Mouse (Mus musculus) forebrain, embryonic 15.5 days (tissue): ENCODE measurements around the gene Grk2. TPM values are rescaled to one million over a fixed set of nuclear protein-coding genes. Genes with fewer than 3 reads are reported as not detected.
"Not testable (repeated sequence)": the region's sequence is repeated elsewhere in the genome, so short reads cannot be mapped to it uniquely, and the experiment has no call there.

Experiments used
- ATAC-seq: fragments of 200-750 bp; cut with Nextera tagmentation; replicated peaks from 2 replicates; pipeline ENCODE4 v1.8.0; 2017; ENCODE audit warnings: mild to moderate bottlenecking, moderate TSS enrichment, moderate library complexity
- H3K27ac ChIP-seq: fragments of 300-500 bp; sonication (generic); replicated peaks from 2 replicates; pipeline ENCODE4 v1.5.1; 2015; ENCODE audit warnings: mild to moderate bottlenecking, inconsistent platforms
- H3K27me3 ChIP-seq: fragments of 300-500 bp; sonication (generic); 2 replicates; pipeline ENCODE4 v1.6.1; 2015; ENCODE audit warnings: inconsistent platforms
- H3K36me3 ChIP-seq: fragments of 300-500 bp; sonication (generic); 2 replicates; pipeline ENCODE4 v1.6.1; 2015; ENCODE audit warnings: mild to moderate bottlenecking, inconsistent platforms
- H3K4me1 ChIP-seq: fragments of 300-500 bp; sonication (generic); 2 replicates; pipeline ENCODE4 v1.6.1; 2015; ENCODE audit warnings: inconsistent platforms
- H3K4me2 ChIP-seq: fragments of 300-500 bp; sonication (generic); replicated peaks from 2 replicates; pipeline ENCODE4 v1.6.1; 2015; ENCODE audit warnings: mild to moderate bottlenecking, inconsistent platforms
- H3K4me3 ChIP-seq: fragments of 300-500 bp; sonication (generic); 2 replicates; pipeline ENCODE4 v1.5.1; 2015; ENCODE audit warnings: mild to moderate bottlenecking, inconsistent platforms
- H3K9ac ChIP-seq: fragments of 300-500 bp; sonication (generic); replicated peaks from 2 replicates; pipeline ENCODE4 v1.6.1; 2015; ENCODE audit warnings: mild to moderate bottlenecking, inconsistent platforms
- H3K9me3 ChIP-seq: fragments of 300-500 bp; sonication (generic); 2 replicates; pipeline ENCODE4 v1.6.1; 2016; ENCODE audit warnings: inconsistent platforms
- WGBS: fragments of 180-500 bp; shearing (Covaris S2); methylation state at CpG from one replicate; pipeline ENCODE4 v1.1.7; 2015; ENCODE audit warnings: mixed read lengths; 5-methylcytosine and 5-hydroxymethylcytosine counted together
- polyA plus RNA-seq: library from polyadenylated mRNA; unstranded; fragments of >200 nt; fragmentation: Nextera tagmentation; extraction: Ambion mirVana; gene quantifications from 2 replicates; pipeline ENCODE4 v1.2.1, GENCODE M21; 2015

Grk2 gene
- polyA plus RNA-seq, 1 experiment from 2014 or later: 20.5 TPM

DNA sequence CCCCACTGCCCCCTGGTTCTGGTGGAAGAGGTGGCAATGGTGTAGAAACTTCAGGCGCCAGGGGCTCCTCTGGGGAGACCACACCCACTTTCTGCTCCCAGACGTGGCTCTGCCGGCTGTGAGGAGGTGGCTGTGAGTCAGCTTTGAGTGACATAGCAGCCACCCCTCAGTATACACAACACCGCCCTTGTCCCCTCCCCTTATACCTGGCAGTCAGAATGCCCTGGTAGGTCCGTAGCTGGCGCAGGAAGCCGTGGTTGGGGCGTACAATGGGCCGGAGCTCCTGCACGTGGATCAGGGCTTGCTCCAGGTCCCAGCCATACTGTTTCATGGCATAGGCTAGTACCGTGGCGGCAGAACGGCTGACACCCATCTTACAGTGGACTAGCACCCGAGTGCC is 42.3 kb downstream of the Grk2 start:
- no peaks in the 10 kb centered on the region for H3K36me3 ChIP-seq
- no peak overlapping the region for H3K4me2 ChIP-seq
- 0 out of 2 replicates have a peak, but pooled peaks cover 1% of the 10 kb centered on the region for H3K4me1 ChIP-seq
- H3K4me3 ChIP-seq: no peak overlapping the region
- no peak for ATAC-seq
- H3K27me3 ChIP-seq: peaks cover 6% of the 10 kb centered on the region; the same call in 1 of the 2 replicates
- WGBS: 69% methylated on average over 14 of the region's 14 CpGs
- no peaks in the 10 kb centered on the region for H3K9me3 ChIP-seq
- no peak overlapping the region for H3K27ac ChIP-seq
- no peak overlapping the region for H3K9ac ChIP-seq

DNA sequence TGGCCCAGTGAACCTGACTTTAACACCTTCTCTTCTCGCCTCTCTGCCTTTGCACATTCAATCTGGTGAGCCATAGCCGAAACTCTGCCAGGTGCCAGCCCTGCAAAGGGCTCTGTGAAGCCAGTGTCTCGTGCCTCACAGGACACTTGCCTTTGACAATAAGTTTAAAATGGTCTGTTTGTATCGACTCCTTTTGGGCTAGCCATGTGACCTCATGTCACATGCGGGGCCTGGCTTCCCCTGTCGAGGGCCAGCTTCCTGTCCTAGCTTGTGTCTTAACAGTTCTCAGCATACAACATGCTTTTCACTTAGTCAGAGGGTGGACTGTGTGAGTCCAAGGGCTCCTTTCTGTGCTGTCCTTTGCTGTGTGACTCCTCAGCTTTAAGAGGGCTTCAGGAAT is 43.3 kb downstream of the Grk2 start:
- H3K4me2 ChIP-seq: no peak overlapping the region
- no peak overlapping the region for H3K4me3 ChIP-seq
- peaks cover 5% of the 10 kb centered on the region for H3K4me1 ChIP-seq
- H3K36me3 ChIP-seq: no peaks in the 10 kb centered on the region
- ATAC-seq: no peak
- no peaks in the 10 kb centered on the region for H3K9me3 ChIP-seq
- H3K27me3 ChIP-seq: no peaks in the 10 kb centered on the region
- H3K27ac ChIP-seq: no peak overlapping the region
- no peak overlapping the region for H3K9ac ChIP-seq
- 77% methylated on average over 6 of the region's 6 CpGs for WGBS

DNA sequence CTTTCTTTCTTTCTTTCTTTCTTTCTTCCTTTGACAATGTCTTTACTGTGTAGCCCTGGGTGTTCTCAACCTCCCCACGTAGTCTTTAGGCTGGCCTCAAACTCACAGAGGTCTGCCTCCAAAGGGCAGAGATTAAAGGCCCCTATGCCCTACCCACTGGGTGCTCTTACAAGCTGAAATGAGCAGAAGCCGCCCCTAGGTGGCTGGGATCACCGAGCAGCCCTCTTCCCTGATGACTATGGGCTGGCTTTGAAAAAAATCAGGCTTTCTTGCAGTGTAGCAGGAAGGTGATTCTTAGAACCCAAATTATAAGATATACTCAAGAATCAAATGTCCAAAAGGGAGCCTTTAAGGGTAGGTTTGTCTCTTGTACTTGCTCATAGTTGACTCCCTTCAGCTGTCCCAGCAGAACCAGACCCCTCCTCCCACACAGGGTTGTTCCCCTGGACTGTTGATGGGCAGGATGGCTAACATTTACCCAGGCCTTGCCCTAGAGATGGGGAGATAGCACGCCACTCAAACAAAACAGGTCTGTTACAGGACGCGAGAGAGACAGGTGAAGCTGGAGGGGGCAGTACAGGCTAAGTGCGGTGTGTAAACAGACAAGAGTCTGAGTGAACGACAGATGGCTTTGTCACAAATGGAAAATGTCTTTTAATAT is 44.9 kb downstream of the Grk2 start:
- no peak overlapping the region for H3K9ac ChIP-seq

DNA sequence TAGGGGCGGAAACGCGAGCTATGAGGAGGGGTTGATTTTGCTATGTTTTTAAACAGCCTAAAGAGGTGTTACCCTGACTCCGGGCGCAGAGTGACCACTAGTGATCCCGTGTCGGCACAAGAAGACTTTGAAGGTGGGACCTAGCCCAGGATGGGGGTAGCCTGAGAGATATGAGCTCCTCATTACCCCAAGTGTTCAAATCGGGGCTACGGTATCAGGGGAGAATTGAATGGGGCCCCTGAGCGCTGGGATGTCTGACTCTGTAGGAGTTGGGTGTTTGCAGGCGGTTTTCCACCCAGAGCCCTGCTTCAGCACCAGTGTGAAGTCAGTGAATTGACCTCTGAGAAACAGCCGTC is 48.1 kb downstream of the Grk2 start:
- H3K36me3 ChIP-seq: no peaks in the 10 kb centered on the region
- peak; percentile 58 for ATAC-seq
- 17% methylated on average over 12 of the region's 12 CpGs for WGBS

More for the DNA sequence above, 44.9 kb downstream of the Grk2 start:
- H3K4me3 ChIP-seq: no peak overlapping the region
- no peak for ATAC-seq
- WGBS: 56% methylated on average over 8 of the region's 8 CpGs
- peaks cover 6% of the 10 kb centered on the region for H3K4me1 ChIP-seq
- H3K27ac ChIP-seq: no peak overlapping the region
- no peaks in the 10 kb centered on the region for H3K36me3 ChIP-seq
- no peaks in the 10 kb centered on the region for H3K9me3 ChIP-seq
- H3K27me3 ChIP-seq: no peaks in the 10 kb centered on the region
- no peak overlapping the region for H3K4me2 ChIP-seq

DNA sequence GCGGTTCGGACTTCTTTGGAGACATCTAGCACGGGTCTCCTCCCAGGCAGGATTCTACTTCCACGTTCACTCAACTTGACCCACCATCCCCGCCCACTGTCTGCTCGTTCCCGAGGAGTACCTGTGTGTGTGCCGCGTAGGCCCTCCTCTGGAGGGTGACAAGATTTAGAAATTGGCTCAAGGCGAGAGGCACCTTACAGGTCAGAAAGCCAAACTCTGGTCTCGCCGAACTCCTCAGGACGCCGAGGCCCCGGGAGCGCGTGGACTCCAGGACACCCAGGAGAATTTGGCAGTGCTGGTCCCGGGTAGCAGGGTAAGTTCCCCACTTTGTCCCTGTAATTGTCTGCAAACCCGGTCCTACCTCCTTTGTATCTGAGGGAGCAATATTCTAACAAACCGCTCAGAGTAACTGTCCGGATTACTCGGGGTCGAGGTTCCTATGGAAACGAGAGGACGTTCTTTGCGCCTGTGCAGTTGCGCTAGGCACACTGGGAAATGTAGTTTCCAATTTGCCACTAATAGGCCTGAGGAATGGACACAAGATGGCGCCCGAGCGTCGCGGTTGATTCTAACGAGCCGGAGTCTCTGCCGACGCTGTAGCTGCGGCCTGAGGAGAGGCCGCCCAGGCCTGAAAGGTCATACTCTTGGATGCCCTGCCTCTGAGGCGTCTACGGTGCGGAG is 48.7 kb downstream of the Grk2 start:
- under 1% methylated on average over 41 of the region's 41 CpGs for WGBS
- H3K4me2 ChIP-seq: peak overlapping the region; percentile 70
- H3K4me1 ChIP-seq: peaks cover 6% of the 10 kb centered on the region
- H3K9ac ChIP-seq: peak overlapping the region; percentile 59
- peak overlapping the region; percentile 65 for H3K4me3 ChIP-seq
- no peaks in the 10 kb centered on the region for H3K36me3 ChIP-seq
- H3K27ac ChIP-seq: no peak overlapping the region
- H3K9me3 ChIP-seq: no peaks in the 10 kb centered on the region
- no peaks in the 10 kb centered on the region for H3K27me3 ChIP-seq
- ATAC-seq: peak; percentile 93

More for the DNA sequence above, 48.1 kb downstream of the Grk2 start:
- no peak overlapping the region for H3K27ac ChIP-seq
- H3K4me3 ChIP-seq: peak overlapping the region; percentile 65
- H3K4me2 ChIP-seq: peak overlapping the region; percentile 70
- H3K4me1 ChIP-seq: peaks cover 6% of the 10 kb centered on the region
- peak overlapping the region; percentile 54 for H3K9ac ChIP-seq
- H3K9me3 ChIP-seq: no peaks in the 10 kb centered on the region
- no peaks in the 10 kb centered on the region for H3K27me3 ChIP-seq

DNA sequence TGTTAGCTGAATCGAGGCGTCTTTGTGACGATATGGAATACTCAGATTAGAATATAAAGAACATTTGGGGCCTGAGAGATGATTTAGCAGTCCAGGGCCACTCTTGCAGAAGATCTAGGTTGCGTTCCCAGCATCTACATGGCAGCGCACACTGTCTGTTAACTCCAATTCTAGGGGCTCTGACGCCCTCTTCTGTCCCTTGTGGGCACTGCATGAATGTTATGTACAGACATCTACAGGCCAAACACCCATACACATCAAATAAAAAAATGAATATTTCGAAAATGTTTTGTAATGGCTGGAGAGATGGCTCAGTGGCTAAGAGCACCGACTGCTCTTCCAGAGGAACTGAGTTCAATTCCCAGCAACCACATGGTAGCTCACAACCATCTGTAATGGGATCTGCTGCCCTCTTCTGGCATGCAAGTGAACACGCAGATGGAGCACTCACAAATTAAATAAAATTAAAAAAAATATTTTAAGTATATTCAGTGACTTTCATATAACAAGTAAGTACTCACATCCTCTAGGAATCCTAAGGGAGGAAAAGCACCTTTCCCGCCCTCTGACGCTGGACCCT is 50.3 kb downstream of the Grk2 start:
- Histone ChIP-seq H3K4me3 (no peak overlapping the region), H3K4me1 (peaks cover 6% of the 10 kb centered on the region), H3K27ac (no peak overlapping the region), H3K27me3 (no peaks in the 10 kb centered on the region), H3K36me3 (no peaks in the 10 kb centered on the region), H3K4me2 (no peak overlapping the region), H3K9me3 (no peaks in the 10 kb centered on the region), H3K9ac (no peak overlapping the region)
- 72% methylated on average over 11 of the region's 11 CpGs for WGBS
- ATAC-seq: no peak

DNA sequence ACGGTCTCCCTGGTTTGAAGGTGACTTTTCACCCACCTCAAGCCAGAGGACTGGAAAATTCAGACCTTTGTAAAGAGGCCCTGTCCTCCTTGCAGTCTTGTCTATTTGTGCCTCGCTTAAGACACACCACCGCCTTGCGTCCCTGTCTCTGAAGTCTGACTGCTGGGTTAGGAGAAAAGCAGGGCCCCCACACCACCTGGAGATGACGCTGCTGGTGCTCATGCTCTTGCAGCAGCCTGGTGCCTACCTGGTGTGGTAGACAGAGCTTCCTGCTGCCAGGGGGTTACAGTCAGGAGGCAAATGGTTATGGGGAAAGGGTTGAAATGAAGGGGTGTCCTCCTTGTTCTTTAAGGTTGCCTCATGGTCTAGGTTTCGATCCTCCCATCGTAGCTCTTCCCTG is 51.8 kb downstream of the Grk2 start:
- no peak overlapping the region for H3K27ac ChIP-seq
- H3K9me3 ChIP-seq: no peaks in the 10 kb centered on the region
- no peaks in the 10 kb centered on the region for H3K27me3 ChIP-seq
- H3K4me3 ChIP-seq: no peak overlapping the region
- no peaks in the 10 kb centered on the region for H3K36me3 ChIP-seq
- no peak overlapping the region for H3K4me2 ChIP-seq
- no peak for ATAC-seq
- peaks cover 6% of the 10 kb centered on the region for H3K4me1 ChIP-seq
- no peak overlapping the region for H3K9ac ChIP-seq
- WGBS: 87% methylated on average over 7 of the region's 7 CpGs

DNA sequence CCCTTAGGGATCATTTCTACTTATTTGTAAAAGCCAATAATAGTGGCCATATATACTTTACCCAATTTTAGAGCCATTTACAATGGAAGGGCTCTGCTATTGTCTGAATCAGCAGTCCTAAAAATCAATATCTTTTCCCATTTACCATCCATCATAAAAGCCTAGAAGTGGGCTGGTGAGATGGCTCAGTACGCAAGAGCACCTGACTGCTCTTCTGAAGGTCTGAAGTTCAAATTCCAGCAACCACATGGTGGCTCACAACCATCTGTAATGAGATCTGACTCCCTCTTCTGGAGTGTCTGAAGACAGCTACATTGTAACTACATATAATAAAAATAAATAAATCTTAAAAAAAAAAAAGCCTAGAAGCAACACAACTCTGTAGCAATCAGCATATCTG is 57.3 kb downstream of the Grk2 start:
- 82% methylated on average over 1 of the region's 1 CpGs for WGBS
- H3K27me3 ChIP-seq, ATAC-seq, H3K4me3 ChIP-seq, H3K27ac ChIP-seq, H3K9me3 ChIP-seq, H3K4me1 ChIP-seq, H3K36me3 ChIP-seq, H3K4me2 ChIP-seq, H3K9ac ChIP-seq: not testable (repeated sequence)

DNA sequence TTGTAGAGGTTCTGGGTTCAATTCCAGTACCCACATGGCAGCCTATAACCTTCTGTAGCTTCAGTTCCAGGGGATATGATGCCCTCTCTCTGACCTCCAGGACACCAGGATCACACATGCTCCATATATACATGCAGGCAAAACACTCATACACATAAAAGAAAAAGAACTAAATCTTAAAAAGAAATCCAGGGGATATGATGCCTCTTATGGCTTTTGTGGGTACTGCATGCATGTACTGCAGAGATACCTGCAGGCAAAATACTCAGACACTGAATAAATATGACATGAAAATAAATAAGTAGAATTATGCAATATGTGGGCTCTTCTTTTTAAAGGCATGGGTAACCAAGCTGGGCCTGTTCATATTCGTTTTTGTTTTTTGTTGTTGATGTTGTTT is 59.0 kb downstream of the Grk2 start:
- H3K4me1 ChIP-seq: no peaks in the 10 kb centered on the region
- 60% methylated on average over 1 of the region's 1 CpGs for whole genome bisulfite sequencing
- no peak overlapping the region for H3K4me2 ChIP-seq
- no peak overlapping the region for H3K9ac ChIP-seq
- H3K36me3 ChIP-seq: no peaks in the 10 kb centered on the region
- no peak overlapping the region for H3K4me3 ChIP-seq
- H3K9me3 ChIP-seq: no peaks in the 10 kb centered on the region
- no peak overlapping the region for H3K27ac ChIP-seq
- H3K27me3 ChIP-seq: no peaks in the 10 kb centered on the region
- ATAC-seq: no peak

DNA sequence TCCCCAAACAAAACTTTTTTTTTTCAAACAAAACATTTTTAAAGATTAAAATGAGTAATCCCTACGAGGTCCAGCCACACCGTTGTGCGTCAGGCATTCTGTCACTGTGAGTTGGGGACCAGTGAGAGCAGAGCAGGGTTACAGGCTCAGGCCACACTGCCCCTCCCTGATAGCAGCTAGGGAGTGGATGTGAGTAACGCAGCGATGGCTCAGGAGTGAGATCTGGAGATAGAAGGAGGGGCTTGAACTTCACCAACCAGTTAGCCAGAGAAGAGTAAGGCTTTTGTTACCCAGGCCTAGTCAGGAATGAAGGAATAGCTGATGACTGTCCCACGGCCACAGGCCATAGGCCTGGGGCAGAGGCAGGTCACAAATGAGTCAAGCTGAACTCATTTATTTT is 61.2 kb downstream of the Grk2 start:
- H3K4me2 ChIP-seq: no peak overlapping the region
- H3K4me3 ChIP-seq: no peak overlapping the region
- no peak overlapping the region for H3K27ac ChIP-seq
- no peak overlapping the region for H3K9ac ChIP-seq
- no peaks in the 10 kb centered on the region for H3K9me3 ChIP-seq
- no peaks in the 10 kb centered on the region for H3K4me1 ChIP-seq
- WGBS: 86% methylated on average over 6 of the region's 6 CpGs
- no peaks in the 10 kb centered on the region for H3K27me3 ChIP-seq
- no peak for ATAC-seq
- H3K36me3 ChIP-seq: no peaks in the 10 kb centered on the region

DNA sequence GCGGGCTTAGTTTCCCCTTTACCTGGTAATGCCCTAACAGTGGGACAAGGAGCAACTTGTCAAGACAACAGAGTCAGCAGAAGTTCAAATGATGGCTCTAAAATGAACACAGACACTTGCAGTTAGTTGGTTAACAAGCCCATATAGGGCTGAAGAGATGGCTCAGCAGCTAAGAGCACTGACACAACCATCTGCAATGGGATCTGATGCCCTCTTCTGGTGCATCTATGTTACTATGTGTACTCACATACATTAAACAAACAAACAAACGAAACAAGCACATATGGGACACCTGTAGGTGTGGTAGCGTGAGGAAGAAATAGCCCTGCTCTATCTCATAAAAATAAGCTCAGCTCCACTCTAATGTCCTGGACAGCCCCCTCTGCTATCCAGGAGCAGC is 63.6 kb downstream of the Grk2 start:
- H3K4me1 ChIP-seq: no peaks in the 10 kb centered on the region
- no peak overlapping the region for H3K27ac ChIP-seq
- H3K4me2 ChIP-seq: no peak overlapping the region
- 64% methylated on average over 3 of the region's 3 CpGs for WGBS
- no peak overlapping the region for H3K9ac ChIP-seq
- H3K27me3 ChIP-seq: no peaks in the 10 kb centered on the region
- no peaks in the 10 kb centered on the region for H3K9me3 ChIP-seq
- no peaks in the 10 kb centered on the region for H3K36me3 ChIP-seq
- H3K4me3 ChIP-seq: no peak overlapping the region
- ATAC-seq: no peak

DNA sequence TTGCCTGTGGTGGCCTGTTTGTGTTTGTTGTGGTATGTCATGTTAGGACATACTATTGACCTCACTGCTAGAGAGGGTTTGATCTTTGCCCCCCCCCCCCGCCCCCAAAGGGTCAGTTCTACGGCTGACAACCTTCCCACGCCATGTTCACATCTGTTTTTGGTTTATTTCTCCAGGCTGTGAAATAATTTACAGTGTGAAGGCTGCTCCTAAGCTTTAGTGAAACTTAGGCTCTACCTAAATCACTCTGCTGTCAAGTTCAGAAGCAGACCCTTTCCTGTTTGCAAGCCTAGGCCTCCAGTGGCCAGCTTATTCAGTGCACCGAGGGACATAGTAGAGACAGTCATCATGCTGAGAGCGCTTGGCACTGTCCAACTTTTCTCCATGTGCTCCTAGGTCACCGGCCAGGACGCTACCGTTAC is 65.8 kb downstream of the Grk2 start:
- Histone ChIP-seq H3K27ac (no peak overlapping the region), H3K4me1 (no peaks in the 10 kb centered on the region), H3K9ac (no peak overlapping the region), H3K4me3 (no peak overlapping the region), H3K36me3 (no peaks in the 10 kb centered on the region), H3K9me3 (no peaks in the 10 kb centered on the region), H3K27me3 (no peaks in the 10 kb centered on the region), H3K4me2 (no peak overlapping the region)
- WGBS: 72% methylated on average over 8 of the region's 8 CpGs
- ATAC-seq: no peak
